Mouse (Mus musculus): ENCODE data around the gene Pard3b. TPM values are rescaled to one million over a fixed set of nuclear protein-coding genes. Genes with fewer than 3 reads are reported as not detected.
"Not testable (repeated sequence)": the region's sequence is repeated elsewhere in the genome, so short reads cannot be mapped to it uniquely, and the experiment has no call there.

Pard3b gene
- total RNA-seq, 2 experiments from 2014 or later, result 20.2 to 22.2 TPM

GRCm38 (mm10) chr1:62564245-62565119 lies 925.9 kb downstream of the Pard3b start:
- no peak for DNase-seq (ENCODE audit: low spot score in 2 of 2)

- no peak for DNase-seq (ENCODE audit: low spot score in 2 of 2)
These were observed 926.6 kb downstream of the Pard3b start for GRCm38 (mm10) chr1:62565120-62565809.

GRCm38 (mm10) chr1:62566596-62566995 lies 928.0 kb downstream of the Pard3b start:
- no peak for DNase-seq (ENCODE audit: low spot score in 2 of 2)

GRCm38 (mm10) chr1:62576939-62577590 lies 938.4 kb downstream of the Pard3b start:
- DNase-seq (ENCODE audit: low spot score in 2 of 2), result no peak

- DNase-seq (ENCODE audit: low spot score in 2 of 2), result no peak
These were observed 940.6 kb downstream of the Pard3b start for GRCm38 (mm10) chr1:62579024-62579765.

- no peak for DNase-seq (ENCODE audit: low spot score in 2 of 2)
These were observed 941.8 kb downstream of the Pard3b start for GRCm38 (mm10) chr1:62580314-62580935.

GRCm38 (mm10) chr1:62582476-62582875 lies 943.9 kb downstream of the Pard3b start:
- DNase-seq (ENCODE audit: low spot score in 2 of 2), result no peak

GRCm38 (mm10) chr1:62587536-62587935 lies 948.9 kb downstream of the Pard3b start:
- no peak for DNase-seq (ENCODE audit: low spot score in 2 of 2)

GRCm38 (mm10) chr1:62591296-62592031 lies 952.8 kb downstream of the Pard3b start:
- DNase-seq (ENCODE audit: low spot score in 2 of 2), result no peak

GRCm38 (mm10) chr1:62595401-62595800 lies 956.8 kb downstream of the Pard3b start:
- DNase-seq (ENCODE audit: low spot score in 2 of 2), result no peak

GRCm38 (mm10) chr1:62597751-62598400 lies 959.3 kb downstream of the Pard3b start:
- no peak for DNase-seq (ENCODE audit: low spot score in 2 of 2)

- no peak for DNase-seq (ENCODE audit: low spot score in 2 of 2)
These were observed 959.9 kb downstream of the Pard3b start for GRCm38 (mm10) chr1:62598551-62598950.

GRCm38 (mm10) chr1:62604644-62605043 lies 966.0 kb downstream of the Pard3b start:
- DNase-seq (ENCODE audit: low spot score in 2 of 2), result not testable (repeated sequence)

GRCm38 (mm10) chr1:62618109-62618665 lies 979.6 kb downstream of the Pard3b start:
- no peak for DNase-seq (ENCODE audit: low spot score in 2 of 2)

GRCm38 (mm10) chr1:62619456-62619855 lies 980.8 kb downstream of the Pard3b start:
- no peak for DNase-seq (ENCODE audit: low spot score in 2 of 2)

GRCm38 (mm10) chr1:62622447-62622846 lies 983.8 kb downstream of the Pard3b start:
- DNase-seq (ENCODE audit: low spot score in 2 of 2), result no peak

GRCm38 (mm10) chr1:62624166-62624565 lies 985.5 kb downstream of the Pard3b start:
- DNase-seq (ENCODE audit: low spot score in 2 of 2), result no peak

GRCm38 (mm10) chr1:62624836-62625235 lies 986.2 kb downstream of the Pard3b start:
- no peak for DNase-seq (ENCODE audit: low spot score in 2 of 2)

GRCm38 (mm10) chr1:62625332-62625731 lies 986.7 kb downstream of the Pard3b start:
- DNase-seq (ENCODE audit: low spot score in 2 of 2), result no peak

Data from adrenal gland, postnatal 4 days (tissue).